Mouse (Mus musculus) liver, embryonic 12.5 days (tissue): ENCODE results near the gene 1700067P10Rik. TPM values are rescaled to one million over a fixed set of nuclear protein-coding genes. Genes with fewer than 3 reads are reported as not detected.

ENCODE experiments used
- ATAC-seq: fragments of 200-750 bp; cut with Nextera tagmentation; 2 replicates; pipeline ENCODE4 v1.8.0; 2017; ENCODE audit warnings: moderate number of reproducible peaks, mild to moderate bottlenecking, moderate library complexity
- H3K27ac ChIP-seq: fragments of 300-500 bp; sonication (generic); 2 replicates; pipeline ENCODE4 v1.5.1; 2016; ENCODE audit warnings: mild to moderate bottlenecking
- H3K27me3 ChIP-seq: fragments of 300-500 bp; sonication (generic); replicated peaks from 2 replicates; pipeline ENCODE4 v1.6.1; 2016; ENCODE audit warnings: mild to moderate bottlenecking, moderate library complexity
- H3K36me3 ChIP-seq: fragments of 300-500 bp; sonication (generic); 2 replicates; pipeline ENCODE4 v1.6.1; 2016; ENCODE audit warnings: mild to moderate bottlenecking, moderate library complexity
- H3K4me1 ChIP-seq: fragments of 300-500 bp; sonication (generic); 2 replicates; pipeline ENCODE4 v1.6.1; 2016
- H3K4me2 ChIP-seq: fragments of 300-500 bp; sonication (generic); 2 replicates; pipeline ENCODE4 v1.6.1; 2016; ENCODE audit warnings: mild to moderate bottlenecking, moderate library complexity
- H3K4me3 ChIP-seq: fragments of 300-500 bp; sonication (generic); 2 replicates; pipeline ENCODE4 v1.5.1; 2016; ENCODE audit warnings: mild to moderate bottlenecking, moderate library complexity
- H3K9ac ChIP-seq: fragments of 300-500 bp; sonication (generic); 2 replicates; pipeline ENCODE4 v1.6.1; 2016; ENCODE audit warnings: mild to moderate bottlenecking, moderate library complexity
- H3K9me3 ChIP-seq: fragments of 300-500 bp; sonication (generic); replicated peaks from 2 replicates; pipeline ENCODE4 v1.6.1; 2016; ENCODE audit warnings: mild to moderate bottlenecking, moderate library complexity
- WGBS: fragments of 180-500 bp; shearing (Covaris S2); methylation state at CpG from one replicate; pipeline ENCODE4 v1.1.7; 2016; ENCODE audit not compliant: insufficient replicate concordance; 5-methylcytosine and 5-hydroxymethylcytosine counted together
- polyA plus RNA-seq: library from polyadenylated mRNA; unstranded; fragments of >200 nt; fragmentation: Nextera tagmentation; extraction: Ambion mirVana; gene quantifications from 2 replicates; pipeline ENCODE4 v1.2.1, GENCODE M21; 2016

1700067P10Rik gene
- polyA plus RNA-seq, 1 experiment from 2014 or later: not detected

DNA sequence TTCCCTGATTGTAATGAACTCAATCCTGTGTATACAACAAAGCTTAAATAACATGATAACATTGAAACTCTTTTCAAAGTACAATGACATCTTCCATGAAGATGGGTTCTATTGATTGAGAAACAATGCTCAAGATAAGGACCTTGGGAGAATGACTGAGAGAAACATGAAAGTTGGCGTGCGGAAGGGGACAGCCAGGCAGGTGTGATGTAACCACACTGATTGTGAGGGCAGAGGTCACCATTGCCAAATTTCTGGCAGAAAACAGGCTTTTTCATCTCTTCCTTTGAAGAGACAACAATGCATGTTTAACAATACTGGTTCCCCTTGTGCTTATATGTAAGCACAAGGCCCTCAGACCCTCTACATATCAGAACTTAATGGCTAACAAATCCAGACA lies 43.7 kb downstream of the 1700067P10Rik start:
- H3K9ac ChIP-seq: no peak overlapping the region
- H3K4me3 ChIP-seq: no peak overlapping the region
- no peaks in the 10 kb centered on the region for H3K4me1 ChIP-seq
- H3K4me2 ChIP-seq: no peak overlapping the region
- no peaks in the 10 kb centered on the region for H3K36me3 ChIP-seq
- ATAC-seq: no peak
- whole genome bisulfite sequencing: 65% methylated on average over 2 of the region's 2 CpGs
- H3K27me3 ChIP-seq: no peaks in the 10 kb centered on the region
- no peaks in the 10 kb centered on the region for H3K9me3 ChIP-seq
- H3K27ac ChIP-seq: no peak overlapping the region

Other genes starting within 250 kb of the 1700067P10Rik start
- 13.7 and 13.9 TPM in 2 replicates for gene Foxp4, start 164.7 kb upstream of the 1700067P10Rik start, polyA plus RNA-seq
- gene 1700122O11Rik, start 51.0 kb upstream of the 1700067P10Rik start, polyA plus RNA-seq: not detected in 2 replicates
- gene 9830107B12Rik, start 56.9 kb downstream of the 1700067P10Rik start, polyA plus RNA-seq: 0.11 TPM in 1 of 2 replicates, not detected in the other
- gene A530064D06Rik, start 78.0 kb downstream of the 1700067P10Rik start, polyA plus RNA-seq: 0.19 and 0.32 TPM in 2 replicates
- gene Trem1, start 143.4 kb downstream of the 1700067P10Rik start, polyA plus RNA-seq: 0.42 and 0.56 TPM in 2 replicates
- gene Trem3, start 158.5 kb downstream of the 1700067P10Rik start, polyA plus RNA-seq: 0.77 and 1.3 TPM in 2 replicates
- 2.8 and 3.7 TPM in 2 replicates for gene Treml4, start 175.0 kb downstream of the 1700067P10Rik start, polyA plus RNA-seq
- 6.3 and 7.5 TPM in 2 replicates for gene Treml2, start 210.2 kb downstream of the 1700067P10Rik start, polyA plus RNA-seq
- gene B430306N03Rik, start 226.8 kb downstream of the 1700067P10Rik start, polyA plus RNA-seq: 1.4 and 2.0 TPM in 2 replicates